Mouse (Mus musculus) adrenal gland, postnatal 14 days (tissue): ENCODE measurements at regions not wholly inside any gene's neighbourhood (a gene's known extent, or its start where the extent isn't known, plus 50 kb on each side); places are given as distances from the start of the nearest gene placed in this dataset.
A peak's percentile ranks its signal among the peaks of the same experiment; 100 is the strongest.

Experiments used
- DNase-seq: peaks from one replicate; pipeline ENCODE4 v3.0.0; 2021; ENCODE audit warnings: mixed read lengths

GRCm38 (mm10) chr13:44353899-44354298 is 375.4 kb upstream of the Jarid2 start:
- no peak for DNase-seq

- DNase-seq, result peak; percentile 59
These were observed 373.5 kb upstream of the Jarid2 start for GRCm38 (mm10) chr13:44355771-44356221.

- no peak for DNase-seq
These were observed 372.3 kb upstream of the Jarid2 start for GRCm38 (mm10) chr13:44356981-44357380.

- DNase-seq, result no peak
These were observed 369.9 kb upstream of the Jarid2 start for GRCm38 (mm10) chr13:44359344-44359743.

- DNase-seq, result no peak
These were observed 369.3 kb upstream of the Jarid2 start for GRCm38 (mm10) chr13:44360016-44360415.

- DNase-seq, result no peak
These were observed 368.5 kb upstream of the Jarid2 start for GRCm38 (mm10) chr13:44360725-44361290.

GRCm38 (mm10) chr13:44362293-44363005 is 366.8 kb upstream of the Jarid2 start:
- DNase-seq, result no peak

GRCm38 (mm10) chr13:44363016-44363415 is 366.3 kb upstream of the Jarid2 start:
- DNase-seq, result no peak

GRCm38 (mm10) chr13:44369301-44369700 is 360.0 kb upstream of the Jarid2 start:
- no peak for DNase-seq

GRCm38 (mm10) chr13:44372361-44372877 is 356.9 kb upstream of the Jarid2 start:
- no peak for DNase-seq

GRCm38 (mm10) chr13:44375476-44376159 is 353.7 kb upstream of the Jarid2 start:
- no peak for DNase-seq

- DNase-seq, result no peak
These were observed 353.1 kb upstream of the Jarid2 start for GRCm38 (mm10) chr13:44376160-44376488.

- no peak for DNase-seq
These were observed 347.4 kb upstream of the Jarid2 start for GRCm38 (mm10) chr13:44381721-44382450.

GRCm38 (mm10) chr13:44383322-44383721 is 346.0 kb upstream of the Jarid2 start:
- no peak for DNase-seq

- DNase-seq, result no peak
These were observed 342.5 kb upstream of the Jarid2 start for GRCm38 (mm10) chr13:44386767-44387166.

GRCm38 (mm10) chr13:44389696-44390095 is 339.6 kb upstream of the Jarid2 start:
- DNase-seq, result no peak

GRCm38 (mm10) chr13:44390666-44391390 is 338.4 kb upstream of the Jarid2 start:
- no peak for DNase-seq

- DNase-seq, result no peak
These were observed 335.3 kb upstream of the Jarid2 start for GRCm38 (mm10) chr13:44394016-44394415.

- DNase-seq, result no peak
These were observed 330.5 kb upstream of the Jarid2 start for GRCm38 (mm10) chr13:44398613-44399369.

- no peak for DNase-seq
These were observed 329.9 kb upstream of the Jarid2 start for GRCm38 (mm10) chr13:44399370-44399685.

- no peak for DNase-seq
These were observed 329.4 kb upstream of the Jarid2 start for GRCm38 (mm10) chr13:44399831-44400321.
